Mouse (Mus musculus): ENCODE results near the gene Tmem165. TPM values are rescaled to one million over a fixed set of nuclear protein-coding genes. Genes with fewer than 3 reads are reported as not detected.
A peak's percentile ranks its signal among the peaks of the same experiment; 100 is the strongest.

Gene Tmem165
- total and polyA plus RNA-seq, 2 experiments from 2014 or later, result 48.9 to 81.9 TPM

- ATAC-seq (ENCODE audit: insufficient read depth, low read depth) (no peak), DNase-seq (ENCODE audit: low spot score) (no peak)
- WGBS, result 86% methylated on average over 6 of the region's 6 CpGs
- no peak for TF ChIP-seq CTCF (IDR thresholded peaks at IDR 0.05; ENCODE audit: low read depth)
- TF ChIP-seq EP300 (IDR thresholded peaks at IDR 0.05; ENCODE audit: low read depth), result no peak
- Histone ChIP-seq H3K4me2 (ENCODE audit: low read depth, low read length) (no peak overlapping the region), H3K4me3 (ENCODE audit: low read depth, low read length) (no peak overlapping the region), H3K9ac (replicated peaks; ENCODE audit: low read depth, low read length) (no peak overlapping the region), H3K27me3 (ENCODE audit: control insufficient read depth, insufficient read depth, low read length) (no peaks in the 10 kb centered on the region), H3K36me3 (replicated peaks; ENCODE audit: control insufficient read depth, insufficient read depth, low read length) (peaks cover 32% of the 10 kb centered on the region), H3K27ac (ENCODE audit: low read depth) (no peak overlapping the region), H3K9me3 (replicated peaks; ENCODE audit: control insufficient read depth, low read length) (no peaks in the 10 kb centered on the region), H3K4me1 (ENCODE audit: control insufficient read depth, insufficient read depth) (no peaks in the 10 kb centered on the region)
Observed at GRCm38 (mm10) chr5:76149436-76149835, 34.2 kb upstream of the Tmem165 start.

DNA sequence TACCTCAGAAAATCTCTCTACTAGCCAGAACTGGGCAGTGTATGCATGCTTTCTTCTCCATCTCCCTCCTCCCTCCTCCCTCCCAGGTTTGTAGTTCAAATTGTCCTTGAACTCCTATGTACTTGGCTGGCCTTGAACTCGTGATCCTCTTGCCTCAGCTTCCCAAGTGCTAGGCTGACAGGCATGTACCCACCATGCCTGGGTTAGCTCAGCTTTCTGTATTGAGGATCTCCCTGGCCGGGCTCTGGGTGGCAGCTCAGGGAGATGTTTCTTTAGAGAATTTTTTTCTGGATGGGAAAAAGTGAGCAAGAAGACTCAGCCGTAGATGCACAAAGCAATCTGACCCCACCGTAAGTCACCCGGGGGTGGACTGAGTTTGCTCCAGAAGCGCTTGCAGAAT lies 30.7 kb upstream of the Tmem165 start:
- H3K4me1 ChIP-seq (ENCODE audit: control insufficient read depth, insufficient read depth), result peaks cover 10% of the 10 kb centered on the region
- H3K9ac ChIP-seq (replicated peaks; ENCODE audit: low read depth, low read length), result no peak overlapping the region
- WGBS, result 88% methylated on average over 6 of the region's 6 CpGs
- no peak overlapping the region for H3K4me3 ChIP-seq (ENCODE audit: low read depth, low read length)
- DNase-seq (ENCODE audit: low spot score) (no peak), ATAC-seq (ENCODE audit: insufficient read depth, low read depth) (no peak)
- no peaks in the 10 kb centered on the region for H3K9me3 ChIP-seq (replicated peaks; ENCODE audit: control insufficient read depth, low read length)
- no peak overlapping the region for H3K27ac ChIP-seq (ENCODE audit: low read depth)
- H3K27me3 ChIP-seq (ENCODE audit: control insufficient read depth, insufficient read depth, low read length), result no peaks in the 10 kb centered on the region
- peaks cover 35% of the 10 kb centered on the region for H3K36me3 ChIP-seq (replicated peaks; ENCODE audit: control insufficient read depth, insufficient read depth, low read length)
- TF ChIP-seq CTCF (IDR thresholded peaks at IDR 0.05; ENCODE audit: low read depth) (no peak), EP300 (IDR thresholded peaks at IDR 0.05; ENCODE audit: low read depth) (no peak)
- H3K4me2 ChIP-seq (ENCODE audit: low read depth, low read length), result no peak overlapping the region

DNA sequence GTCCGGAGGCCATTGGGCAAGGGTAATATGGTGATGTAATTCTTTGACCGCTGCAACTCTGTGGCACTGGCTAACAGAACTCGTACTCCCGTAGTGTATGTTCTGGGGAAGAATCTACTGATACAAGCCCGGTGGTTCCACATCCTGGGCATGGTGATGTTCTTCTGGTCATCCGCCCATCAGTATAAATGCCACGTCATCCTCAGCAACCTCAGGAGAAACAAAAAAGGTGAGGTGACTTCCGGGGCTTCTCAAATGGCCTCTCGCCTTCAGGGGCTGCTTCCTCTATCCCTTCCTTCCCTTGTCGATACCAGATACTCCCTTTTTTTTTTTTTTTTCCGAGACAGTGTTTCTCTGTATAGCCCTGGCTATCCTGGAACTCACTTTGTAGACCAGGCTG lies 30.2 kb upstream of the Tmem165 start:
- Histone ChIP-seq H3K36me3 (replicated peaks; ENCODE audit: control insufficient read depth, insufficient read depth, low read length) (peaks cover 35% of the 10 kb centered on the region), H3K4me3 (ENCODE audit: low read depth, low read length) (no peak overlapping the region), H3K4me2 (ENCODE audit: low read depth, low read length) (no peak overlapping the region), H3K9me3 (replicated peaks; ENCODE audit: control insufficient read depth, low read length) (no peaks in the 10 kb centered on the region), H3K4me1 (ENCODE audit: control insufficient read depth, insufficient read depth) (peaks cover 10% of the 10 kb centered on the region), H3K27me3 (ENCODE audit: control insufficient read depth, insufficient read depth, low read length) (no peaks in the 10 kb centered on the region), H3K27ac (ENCODE audit: low read depth) (no peak overlapping the region), H3K9ac (replicated peaks; ENCODE audit: low read depth, low read length) (no peak overlapping the region)
- no peak for ATAC-seq (ENCODE audit: insufficient read depth, low read depth)
- WGBS, result 85% methylated on average over 11 of the region's 11 CpGs
- DNase-seq (ENCODE audit: low spot score), result no peak
- TF ChIP-seq CTCF (IDR thresholded peaks at IDR 0.05; ENCODE audit: low read depth), result no peak
- no peak for TF ChIP-seq EP300 (IDR thresholded peaks at IDR 0.05; ENCODE audit: low read depth)

DNA sequence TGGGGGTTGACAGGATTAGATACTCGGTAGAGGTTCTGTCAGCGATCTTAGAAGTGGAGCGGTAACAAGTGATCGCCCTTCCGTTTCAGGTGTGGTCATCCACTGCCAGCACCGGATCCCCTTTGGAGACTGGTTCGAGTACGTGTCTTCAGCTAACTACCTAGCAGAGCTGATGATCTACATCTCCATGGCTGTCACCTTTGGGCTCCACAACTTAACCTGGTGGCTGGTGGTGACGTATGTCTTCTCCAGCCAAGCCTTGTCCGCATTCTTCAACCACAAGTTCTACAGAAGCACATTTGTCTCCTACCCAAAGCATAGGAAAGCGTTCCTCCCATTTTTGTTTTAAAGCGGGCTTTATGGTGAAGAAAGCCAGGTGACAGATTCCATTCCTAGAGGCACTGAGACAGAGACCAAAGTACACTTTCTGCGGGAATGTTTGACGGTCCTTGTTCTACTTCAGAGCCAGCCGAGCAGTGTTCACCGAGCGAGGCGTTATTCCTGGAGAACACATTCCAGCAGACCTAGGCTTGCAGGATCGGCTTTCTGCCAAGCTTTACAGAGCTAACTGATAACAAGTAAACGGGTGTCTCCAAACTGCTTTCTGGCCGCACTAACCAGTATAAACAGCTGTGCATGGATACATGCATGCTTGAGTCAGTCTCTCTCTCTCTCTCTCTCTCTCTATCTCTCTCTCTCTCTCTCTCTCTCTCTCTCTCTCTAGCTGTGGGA lies 29.1 kb upstream of the Tmem165 start:
- ATAC-seq (ENCODE audit: insufficient read depth, low read depth) (peak; percentile 93), DNase-seq (ENCODE audit: low spot score) (peak; percentile 92)
- H3K9me3 ChIP-seq (replicated peaks; ENCODE audit: control insufficient read depth, low read length), result no peaks in the 10 kb centered on the region
- TF ChIP-seq EP300 (IDR thresholded peaks at IDR 0.05; ENCODE audit: low read depth) (no peak), CTCF (IDR thresholded peaks at IDR 0.05; ENCODE audit: low read depth) (no peak)
- whole genome bisulfite sequencing, result 43% methylated on average over 21 of the region's 21 CpGs
- no peak overlapping the region for H3K9ac ChIP-seq (replicated peaks; ENCODE audit: low read depth, low read length)
- H3K27me3 ChIP-seq (ENCODE audit: control insufficient read depth, insufficient read depth, low read length), result no peaks in the 10 kb centered on the region
- H3K36me3 ChIP-seq (replicated peaks; ENCODE audit: control insufficient read depth, insufficient read depth, low read length), result peaks cover 27% of the 10 kb centered on the region
- no peak overlapping the region for H3K4me3 ChIP-seq (ENCODE audit: low read depth, low read length)
- peak overlapping the region; percentile 33 for H3K4me2 ChIP-seq (ENCODE audit: low read depth, low read length)
- peaks cover 10% of the 10 kb centered on the region for H3K4me1 ChIP-seq (ENCODE audit: control insufficient read depth, insufficient read depth)
- H3K27ac ChIP-seq (ENCODE audit: low read depth), result peak overlapping the region; percentile 74

DNA sequence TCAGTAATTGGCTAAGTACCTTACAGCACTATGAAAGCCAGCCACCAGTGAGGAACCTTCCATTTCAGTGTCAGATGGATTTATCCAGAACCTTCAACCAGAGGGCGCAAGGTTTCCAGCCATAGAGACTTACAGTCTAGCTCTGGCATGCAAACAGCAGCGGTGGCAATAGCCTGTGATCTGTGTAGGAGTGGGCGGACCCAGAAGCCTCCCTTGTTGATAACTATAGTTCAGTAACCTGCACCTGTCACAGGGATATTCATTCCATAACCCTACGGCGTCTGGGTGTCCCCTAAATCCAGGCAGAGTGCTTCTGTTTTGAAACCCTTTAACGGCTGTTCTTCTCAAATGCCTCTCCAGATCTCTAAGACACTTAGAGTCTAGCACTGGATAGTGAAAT lies 24.1 kb upstream of the Tmem165 start:
- TF ChIP-seq EP300 (IDR thresholded peaks at IDR 0.05; ENCODE audit: low read depth) (no peak), CTCF (IDR thresholded peaks at IDR 0.05; ENCODE audit: low read depth) (peak; percentile 21; the same call in 1 of the 2 replicates)
- WGBS, result 64% methylated on average over 6 of the region's 6 CpGs
- no peak for DNase-seq (ENCODE audit: low spot score)
- Histone ChIP-seq H3K9ac (replicated peaks; ENCODE audit: low read depth, low read length) (no peak overlapping the region), H3K36me3 (replicated peaks; ENCODE audit: control insufficient read depth, insufficient read depth, low read length) (0 out of 2 replicates have a peak, but pooled peaks cover 3% of the 10 kb centered on the region), H3K4me1 (ENCODE audit: control insufficient read depth, insufficient read depth) (peaks cover 10% of the 10 kb centered on the region), H3K9me3 (replicated peaks; ENCODE audit: control insufficient read depth, low read length) (no peaks in the 10 kb centered on the region), H3K4me2 (ENCODE audit: low read depth, low read length) (no peak overlapping the region), H3K4me3 (ENCODE audit: low read depth, low read length) (no peak overlapping the region), H3K27me3 (ENCODE audit: control insufficient read depth, insufficient read depth, low read length) (no peaks in the 10 kb centered on the region), H3K27ac (ENCODE audit: low read depth) (no peak overlapping the region)
- ATAC-seq (ENCODE audit: insufficient read depth, low read depth), result no peak

DNA sequence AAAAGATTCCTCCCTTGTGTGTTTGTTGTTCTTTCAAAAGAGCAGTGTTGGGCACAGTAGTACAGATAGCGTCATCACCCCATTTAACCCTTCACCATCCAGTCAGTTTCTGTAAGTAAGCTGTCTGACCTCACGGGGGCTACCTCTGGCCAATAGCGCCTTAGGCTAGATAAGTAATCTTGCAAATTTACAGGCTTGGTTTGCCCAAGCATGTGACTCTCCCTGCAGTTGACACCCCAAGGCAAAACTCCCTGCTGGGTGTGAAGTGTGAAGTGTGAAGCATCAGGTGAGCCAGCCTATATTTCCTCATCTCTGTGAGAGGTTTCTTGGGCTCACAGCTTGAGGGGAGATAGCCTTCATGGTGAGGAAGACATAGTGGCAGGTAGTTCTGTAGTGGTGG lies 23.6 kb upstream of the Tmem165 start:
- 0 out of 2 replicates have a peak, but pooled peaks cover 3% of the 10 kb centered on the region for H3K36me3 ChIP-seq (replicated peaks; ENCODE audit: control insufficient read depth, insufficient read depth, low read length)
- H3K27ac ChIP-seq (ENCODE audit: low read depth), result no peak overlapping the region
- no peak overlapping the region for H3K4me3 ChIP-seq (ENCODE audit: low read depth, low read length)
- WGBS, result 36% methylated on average over 3 of the region's 3 CpGs
- no peaks in the 10 kb centered on the region for H3K27me3 ChIP-seq (ENCODE audit: control insufficient read depth, insufficient read depth, low read length)
- H3K9me3 ChIP-seq (replicated peaks; ENCODE audit: control insufficient read depth, low read length), result no peaks in the 10 kb centered on the region
- H3K9ac ChIP-seq (replicated peaks; ENCODE audit: low read depth, low read length), result no peak overlapping the region
- TF ChIP-seq CTCF (IDR thresholded peaks at IDR 0.05; ENCODE audit: low read depth) (no peak), EP300 (IDR thresholded peaks at IDR 0.05; ENCODE audit: low read depth) (no peak)
- H3K4me2 ChIP-seq (ENCODE audit: low read depth, low read length), result no peak overlapping the region
- DNase-seq (ENCODE audit: low spot score) (no peak), ATAC-seq (ENCODE audit: insufficient read depth, low read depth) (no peak)
- H3K4me1 ChIP-seq (ENCODE audit: control insufficient read depth, insufficient read depth), result peaks cover 9% of the 10 kb centered on the region
